Mouse (Mus musculus) testis, adult 2 months (tissue): ENCODE measurements at regions not wholly inside any gene's neighbourhood (a gene's known extent, or its start where the extent isn't known, plus 50 kb on each side); places are given as distances from the start of the nearest gene placed in this dataset.

Source experiments
- CTCF ChIP-seq: fragments of 200-500 bp; IDR thresholded peaks from 2 replicates; pipeline ENCODE4 v1.5.1; 2012; ENCODE audit warnings: low read depth, mild to moderate bottlenecking, inconsistent platforms, low read length, moderate library complexity; ENCODE audit not compliant: control insufficient read depth, insufficient read depth, insufficient replicate concordance
- POLR2A ChIP-seq: fragments of 200-500 bp; IDR thresholded peaks from 2 replicates; pipeline ENCODE4 v1.6.1; 2012; ENCODE audit warnings: low read depth, mild to moderate bottlenecking, inconsistent platforms, low read length, moderate library complexity; ENCODE audit not compliant: control insufficient read depth

DNA sequence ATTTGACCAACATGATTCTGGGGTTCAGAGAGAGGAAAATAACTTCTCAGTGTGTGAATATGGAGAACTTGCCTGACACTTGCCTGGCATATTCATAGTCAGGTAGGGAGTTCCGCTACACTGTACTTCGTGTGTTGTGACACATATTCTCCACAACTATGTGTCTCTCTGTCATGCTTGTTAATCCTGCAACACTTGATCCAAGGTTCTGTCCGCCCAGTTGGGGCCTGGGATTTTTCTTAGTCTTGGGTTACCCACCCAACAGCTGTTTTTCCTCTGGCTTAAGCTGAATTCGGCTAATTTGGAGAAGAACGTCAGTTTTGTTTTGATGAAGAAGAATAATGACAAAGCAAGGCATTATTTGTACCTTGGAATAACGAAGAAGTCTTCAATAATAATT is 168.8 kb upstream of the Tnp1 start:
- TF ChIP-seq POLR2A (no peak), CTCF (no peak)
